Mouse (Mus musculus) kidney, adult 2 months (tissue): ENCODE results near the gene Ccdc194. TPM values are rescaled to one million over a fixed set of nuclear protein-coding genes. Genes with fewer than 3 reads are reported as not detected.
A peak's percentile ranks its signal among the peaks of the same experiment; 100 is the strongest.
"Not testable (repeated sequence)": the region's sequence is repeated elsewhere in the genome, so short reads cannot be mapped to it uniquely, and the experiment has no call there.

Experiments
- DNase-seq: peaks from one replicate; pipeline ENCODE4 v3.0.0; 2021
- H3K27ac ChIP-seq: fragments of 200-500 bp; 2 replicates; pipeline ENCODE4 v1.5.1; 2012; ENCODE audit warnings: low read depth, low read length, control low read depth, inconsistent platforms; ENCODE audit not compliant: insufficient read depth
- H3K27me3 ChIP-seq: fragments of 200-500 bp; replicated peaks from 2 replicates; pipeline ENCODE4 v1.6.1; 2012; ENCODE audit warnings: mild to moderate bottlenecking, moderate library complexity, low read length, inconsistent platforms; ENCODE audit not compliant: control insufficient read depth, insufficient read depth
- H3K36me3 ChIP-seq: fragments of 200-500 bp; 2 replicates; pipeline ENCODE4 v1.6.1; 2012; ENCODE audit warnings: mild to moderate bottlenecking, moderate library complexity, low read length, inconsistent platforms; ENCODE audit not compliant: control insufficient read depth, insufficient read depth
- H3K4me1 ChIP-seq: fragments of 200-500 bp; 2 replicates; pipeline ENCODE4 v1.6.1; 2011; ENCODE audit warnings: low read length; ENCODE audit not compliant: control insufficient read depth, insufficient read depth
- H3K4me3 ChIP-seq: fragments of 200-500 bp; 2 replicates; pipeline ENCODE4 v1.5.1; 2011; ENCODE audit warnings: mild to moderate bottlenecking, low read depth, low read length, control low read depth; ENCODE audit not compliant: insufficient read depth
- CTCF ChIP-seq: fragments of 200-500 bp; conservative IDR thresholded peaks from 2 replicates; pipeline ENCODE4 v1.5.1; 2011; ENCODE audit warnings: low read depth, mild to moderate bottlenecking, control low read depth, low read length, moderate library complexity, mixed read lengths; ENCODE audit not compliant: insufficient read depth, insufficient read length
- POLR2A ChIP-seq: fragments of 200-500 bp; IDR thresholded peaks from one replicate; pipeline ENCODE4 v1.6.1; 2011; ENCODE audit warnings: low read depth, low read length, control low read depth
- WGBS: fragments of 180-500 bp; shearing (Covaris S2); methylation state at CpG from one replicate; pipeline ENCODE4 v1.1.7; 2018; 5-methylcytosine and 5-hydroxymethylcytosine counted together
- polyA plus RNA-seq: library from polyadenylated mRNA; depleted of rRNA; stranded (reverse); fragments of >200 nt; gene quantifications from 2 replicates; pipeline ENCODE4 v1.2.3, GENCODE M21; 2012

Gene Ccdc194
- polyA plus RNA-seq, 1 experiment: 0.09 TPM

DNA sequence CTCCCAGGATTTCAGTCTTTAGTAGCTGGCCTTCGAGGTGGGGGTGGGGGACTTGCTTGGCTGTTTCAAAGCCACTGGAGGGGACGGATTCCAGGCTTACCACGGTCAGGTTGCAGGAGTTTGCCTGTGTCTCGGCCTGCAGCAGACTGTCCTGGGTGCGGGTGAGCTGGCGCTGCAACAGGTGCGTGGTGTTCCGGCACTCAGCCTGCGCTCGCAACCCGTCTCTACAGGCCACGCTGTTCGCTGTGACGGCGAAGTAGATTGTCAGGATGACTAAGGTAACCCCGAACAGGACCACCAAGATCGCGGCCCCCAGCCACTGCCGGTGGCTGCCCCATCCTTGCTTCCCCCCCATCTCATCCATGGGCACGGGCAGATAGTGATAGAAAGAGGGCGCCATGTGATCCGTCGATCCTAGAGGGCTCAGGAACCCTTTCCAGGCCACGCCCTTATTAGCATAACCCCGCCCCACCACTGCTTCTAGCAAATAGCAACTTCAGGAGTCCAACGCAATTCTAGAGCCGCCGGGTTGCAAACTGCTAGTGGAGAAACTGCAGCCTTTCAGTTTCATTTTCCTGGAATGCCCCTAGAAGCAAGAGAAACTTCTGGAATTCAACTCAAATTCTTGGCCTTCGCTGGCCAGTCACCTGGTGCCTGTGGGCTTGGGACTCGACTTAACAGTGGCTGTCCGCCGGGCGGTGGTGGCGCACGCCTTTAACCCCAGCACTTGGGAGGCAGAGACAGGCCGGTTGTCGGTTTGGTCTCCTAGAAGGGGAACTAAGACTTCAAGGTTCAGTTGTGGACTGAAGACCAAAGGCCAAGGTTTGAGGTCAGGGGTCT is 11.7 kb upstream of the Ccdc194 start, which contains the start of gene Bst2:
Bst2 (minus strand) TSS at position 429 of the 840 bp plus-strand sequence.
- Histone ChIP-seq H3K4me3 (peak within 1 kb of the TSS; percentile 65), H3K27me3 (no peaks in the 10 kb centered on the region), H3K4me1 (0 out of 2 replicates have a peak, but pooled peaks cover 4% of the 10 kb centered on the region), H3K36me3 (no peaks in the 10 kb centered on the region), H3K27ac (peak within 1 kb of the TSS; percentile 74)
- peak; percentile 96 for DNase-seq
- TF ChIP-seq CTCF (no peak), POLR2A (no peak)
- 4% methylated on average over 37 of the region's 37 CpGs for WGBS

DNA sequence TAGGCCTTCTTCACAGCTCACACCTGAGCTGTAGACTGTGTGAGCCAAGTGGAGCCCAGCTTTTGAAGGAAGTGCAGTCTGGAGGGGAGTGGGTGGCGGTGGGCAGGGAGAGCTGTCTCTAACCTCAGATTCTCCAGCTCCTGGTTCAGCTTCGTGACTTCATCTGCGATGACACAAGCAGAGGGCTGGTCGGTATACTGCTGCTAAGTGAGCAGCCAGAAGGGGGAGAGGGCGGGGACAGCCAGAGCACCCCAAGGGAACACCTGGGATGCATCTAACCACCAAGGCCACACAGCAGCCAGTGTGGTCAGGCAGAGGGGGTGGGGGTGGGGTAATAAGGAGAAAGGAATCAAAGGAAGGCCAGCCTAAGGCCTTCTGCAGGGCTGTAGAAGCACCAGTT is 10.2 kb upstream of the Ccdc194 start:
- H3K4me1 ChIP-seq: 0 out of 2 replicates have a peak, but pooled peaks cover 4% of the 10 kb centered on the region
- no peak for TF ChIP-seq POLR2A
- no peak for TF ChIP-seq CTCF
- no peaks in the 10 kb centered on the region for H3K36me3 ChIP-seq
- no peaks in the 10 kb centered on the region for H3K27me3 ChIP-seq
- no peak overlapping the region for H3K27ac ChIP-seq
- H3K4me3 ChIP-seq: peak overlapping the region; percentile 40; the same call in 1 of the 2 replicates
- WGBS: 87% methylated on average over 5 of the region's 5 CpGs
- DNase-seq: no peak

DNA sequence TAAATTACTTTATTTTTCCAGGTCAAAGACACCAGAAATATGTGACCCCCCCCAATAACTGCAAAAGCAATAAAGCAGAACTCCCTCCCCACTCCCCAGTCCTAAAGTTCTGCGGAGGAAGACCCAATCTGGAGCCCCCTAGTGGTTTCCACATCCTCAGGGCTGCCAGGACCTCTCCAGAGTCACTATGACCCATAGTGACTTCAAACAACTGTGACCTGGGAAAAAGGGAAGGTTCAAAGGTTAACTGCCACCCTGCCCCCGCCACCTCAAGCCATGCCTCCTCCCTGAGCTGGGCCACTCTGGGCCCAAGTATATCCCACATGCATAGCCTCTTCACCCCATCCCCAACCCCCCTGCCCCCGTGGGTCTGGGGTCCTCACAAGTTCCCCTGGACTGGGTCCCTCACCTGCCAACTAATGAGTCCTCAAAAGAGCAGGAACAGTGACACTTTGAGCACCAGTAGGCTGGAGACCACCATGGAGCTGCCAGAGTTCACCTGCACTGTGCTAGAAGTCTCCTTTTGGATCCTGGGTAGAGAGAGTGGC is 8.8 kb upstream of the Ccdc194 start:
- WGBS: 51% methylated on average over 3 of the region's 3 CpGs
- H3K4me3 ChIP-seq: no peak overlapping the region
- 0 out of 2 replicates have a peak, but pooled peaks cover 4% of the 10 kb centered on the region for H3K4me1 ChIP-seq
- H3K27me3 ChIP-seq: no peaks in the 10 kb centered on the region
- peak; percentile 28; the same call in 1 of the 2 replicates for TF ChIP-seq CTCF
- TF ChIP-seq POLR2A: no peak
- H3K36me3 ChIP-seq: no peaks in the 10 kb centered on the region
- no peak for DNase-seq
- no peak overlapping the region for H3K27ac ChIP-seq

DNA sequence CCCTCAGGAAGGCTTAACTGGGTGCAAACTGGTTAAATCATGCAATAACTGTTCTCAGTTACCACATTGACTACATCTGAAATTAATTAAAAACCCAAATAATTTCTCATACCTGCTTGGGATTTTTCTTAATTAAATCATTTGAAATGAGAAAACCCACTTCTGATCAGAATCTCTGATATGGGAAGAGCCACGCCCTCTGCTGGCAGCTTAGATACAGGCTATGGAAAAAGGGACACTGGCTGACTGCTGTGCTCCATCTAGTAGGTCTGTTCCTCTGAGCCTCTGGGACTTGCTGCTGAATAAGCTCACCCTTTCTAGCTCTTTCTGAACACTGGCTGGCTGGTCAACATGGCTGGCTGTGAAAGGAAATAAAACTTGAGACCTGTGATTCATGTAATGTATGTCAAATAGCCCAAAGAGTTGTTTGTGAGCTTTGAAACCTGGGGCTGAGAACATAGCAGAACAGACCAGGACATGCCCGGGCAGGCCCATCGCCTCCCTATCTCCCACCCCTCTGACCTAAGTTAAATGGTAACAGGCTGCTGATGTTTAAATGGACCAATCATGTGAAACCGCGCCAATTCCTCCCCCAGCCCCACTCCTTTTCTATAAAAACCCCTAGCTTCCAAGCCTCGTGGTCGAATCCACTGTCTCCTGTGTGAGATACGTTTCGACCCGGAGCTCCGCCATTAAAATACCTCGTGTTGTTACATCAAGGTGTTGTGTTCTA is 5.4 kb upstream of the Ccdc194 start:
- H3K27me3 ChIP-seq, H3K27ac ChIP-seq, H3K36me3 ChIP-seq, H3K4me3 ChIP-seq, H3K4me1 ChIP-seq: not testable (repeated sequence)
- DNase-seq: peak; percentile 50
- 72% methylated on average over 7 of the region's 12 CpGs for WGBS
- peak; percentile 45 for TF ChIP-seq CTCF

DNA sequence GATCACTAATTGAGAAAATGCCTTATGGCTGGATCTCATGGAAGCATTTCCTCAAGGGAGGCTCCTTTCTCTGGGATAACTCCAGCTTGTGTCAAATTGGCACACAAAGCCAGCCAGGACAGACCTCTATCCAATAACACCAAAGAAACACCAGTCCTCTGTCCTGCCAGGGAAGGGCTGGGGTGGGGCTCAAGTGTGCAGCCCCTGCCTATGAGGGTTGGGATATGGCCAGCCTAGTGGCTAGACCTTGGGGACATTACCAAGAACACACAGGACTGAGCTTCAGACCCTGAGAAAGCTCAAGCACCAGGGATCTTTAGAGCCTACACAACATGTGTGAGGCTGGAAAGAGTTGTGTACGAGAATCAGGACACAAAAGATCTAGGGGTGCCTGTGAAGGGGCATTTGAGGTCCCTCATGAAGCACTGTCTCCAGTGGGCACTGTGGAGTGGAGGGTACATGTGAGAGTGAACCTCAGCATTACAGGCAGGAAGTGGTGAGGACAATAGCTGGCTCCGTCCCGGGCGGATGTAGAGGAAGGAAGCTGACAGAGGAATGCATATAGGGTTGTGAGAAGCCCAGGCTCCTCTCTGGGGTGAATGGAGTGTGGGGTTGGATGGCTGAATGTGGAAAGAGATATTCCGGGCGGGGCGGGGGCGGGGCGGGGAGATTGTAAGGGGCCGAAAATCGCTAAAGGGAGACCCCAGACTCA is 3.0 kb upstream of the Ccdc194 start:
- Histone ChIP-seq H3K36me3 (no peaks in the 10 kb centered on the region), H3K27me3 (no peaks in the 10 kb centered on the region), H3K27ac (peak overlapping the region; percentile 90), H3K4me1 (peaks cover 3% of the 10 kb centered on the region; the same call in 1 of the 2 replicates), H3K4me3 (no peak overlapping the region)
- WGBS: 65% methylated on average over 11 of the region's 11 CpGs
- peak; percentile 70 for DNase-seq
- TF ChIP-seq CTCF (no peak), POLR2A (no peak)

DNA sequence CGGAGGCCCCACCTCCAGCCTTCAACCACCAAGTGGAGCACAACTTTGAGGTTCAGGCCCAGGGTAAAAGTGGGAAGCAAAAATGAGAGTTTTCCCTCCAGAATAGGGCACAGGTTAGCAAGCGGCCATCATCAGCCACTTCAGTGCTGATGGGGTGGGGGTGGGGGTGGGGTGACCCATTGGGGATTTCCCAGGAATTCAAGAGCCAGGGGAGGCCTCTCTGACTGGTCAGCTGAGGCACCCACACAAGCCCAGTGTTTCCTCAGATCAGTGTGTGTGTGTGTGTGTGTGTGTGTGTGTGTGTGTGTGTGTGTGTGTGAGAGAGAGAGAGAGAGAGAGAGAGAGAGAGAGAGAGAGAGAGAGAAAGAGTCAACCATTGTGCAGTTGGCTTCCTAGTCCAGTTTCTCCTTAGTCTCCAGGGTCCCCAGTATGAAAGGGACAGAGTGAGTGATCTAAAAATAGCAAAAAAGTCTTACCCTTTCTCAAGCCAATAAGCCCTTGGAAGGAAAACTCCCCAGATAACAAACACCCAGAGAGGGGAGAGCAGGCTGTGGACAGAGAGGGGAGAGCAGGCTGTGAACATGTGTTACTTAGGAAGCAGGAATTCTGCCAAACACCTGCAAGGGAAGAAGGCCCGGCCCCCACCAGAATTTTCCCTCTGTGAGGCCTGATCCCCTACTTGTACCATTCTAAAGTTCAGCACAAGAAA is 1.8 kb upstream of the Ccdc194 start:
- no peaks in the 10 kb centered on the region for H3K36me3 ChIP-seq
- TF ChIP-seq CTCF (no peak), POLR2A (no peak)
- H3K27me3 ChIP-seq: no peaks in the 10 kb centered on the region
- peaks cover 3% of the 10 kb centered on the region; the same call in 1 of the 2 replicates for H3K4me1 ChIP-seq
- no peak overlapping the region for H3K4me3 ChIP-seq
- H3K27ac ChIP-seq: 0 out of 2 replicates have a peak overlapping the region, but pooled peaks have one; percentile 42
- DNase-seq: no peak
- 67% methylated on average over 3 of the region's 3 CpGs for WGBS
